Mouse (Mus musculus): ENCODE data around the gene Tapt1.
"Not testable (repeated sequence)": the region's sequence is repeated elsewhere in the genome, so short reads cannot be mapped to it uniquely, and the experiment has no call there.

- TF ChIP-seq MAX (IDR thresholded peaks at IDR 0.05; ENCODE audit: low read depth); POLR2A (IDR thresholded peaks at IDR 0.05; ENCODE audit: insufficient read length, low read depth); MYOG (IDR thresholded peaks at IDR 0.05; ENCODE audit: control insufficient read depth in 1 of 3, insufficient read depth in 1 of 3, insufficient read length in 2 of 3, low read depth in 2 of 3); USF1 (IDR thresholded peaks at IDR 0.05; ENCODE audit: low read depth); E2F4 (IDR thresholded peaks at IDR 0.05; ENCODE audit: insufficient read depth): not testable (repeated sequence)
Observed at GRCm38 (mm10) chr5:44126574-44126973, 99.9 kb downstream of the Tapt1 start.

Measured in myocyte (in vitro differentiated cells).